Mouse (Mus musculus) kidney, embryonic 14.5 days (tissue): ENCODE results near the gene Abcb11. TPM values are rescaled to one million over a fixed set of nuclear protein-coding genes. Genes with fewer than 3 reads are reported as not detected.
A peak's percentile ranks its signal among the peaks of the same experiment; 100 is the strongest.

ENCODE experiments used
- ATAC-seq: fragments of 200-750 bp; cut with Nextera tagmentation; 2 replicates; pipeline ENCODE4 v1.8.0; 2017; ENCODE audit warnings: moderate number of reproducible peaks, mild to moderate bottlenecking, moderate TSS enrichment, moderate library complexity; ENCODE audit not compliant: low FRiP score, low TSS enrichment
- H3K27ac ChIP-seq: fragments of 300-500 bp; sonication (generic); 2 replicates; pipeline ENCODE4 v1.5.1; 2014; ENCODE audit warnings: low read depth, mild to moderate bottlenecking, low read length, moderate library complexity, mixed read lengths
- H3K27me3 ChIP-seq: fragments of 300-500 bp; sonication (generic); 2 replicates; pipeline ENCODE4 v1.6.1; 2014; ENCODE audit warnings: mild to moderate bottlenecking, low read length; ENCODE audit not compliant: control insufficient read depth, insufficient read depth
- H3K36me3 ChIP-seq: fragments of 300-500 bp; sonication (generic); 2 replicates; pipeline ENCODE4 v1.6.1; 2014; ENCODE audit warnings: low read length, mixed read lengths; ENCODE audit not compliant: control insufficient read depth, insufficient read depth
- H3K4me1 ChIP-seq: fragments of 300-500 bp; sonication (generic); 2 replicates; pipeline ENCODE4 v1.6.1; 2014; ENCODE audit warnings: low read length, mixed read lengths; ENCODE audit not compliant: control insufficient read depth, insufficient read depth
- H3K4me2 ChIP-seq: fragments of 300-500 bp; sonication (generic); replicated peaks from 2 replicates; pipeline ENCODE4 v1.6.1; 2014; ENCODE audit warnings: low read depth, mild to moderate bottlenecking, low read length
- H3K4me3 ChIP-seq: fragments of 300-500 bp; sonication (generic); 2 replicates; pipeline ENCODE4 v1.5.1; 2014; ENCODE audit warnings: mild to moderate bottlenecking, low read length
- H3K9ac ChIP-seq: fragments of 300-500 bp; sonication (generic); 2 replicates; pipeline ENCODE4 v1.6.1; 2014; ENCODE audit warnings: low read depth, mild to moderate bottlenecking, low read length, moderate library complexity
- H3K9me3 ChIP-seq: fragments of 300-500 bp; sonication (generic); 2 replicates; pipeline ENCODE4 v1.6.1; 2016; ENCODE audit warnings: low read length; ENCODE audit not compliant: control insufficient read depth
- WGBS: fragments of 180-500 bp; shearing (Covaris S2); extraction: QIAGEN DNeasy Blood & Tissue Kit; methylation state at CpG from one replicate; pipeline ENCODE4 v1.1.7; 2014; 5-methylcytosine and 5-hydroxymethylcytosine counted together
- polyA plus RNA-seq: library from polyadenylated mRNA; unstranded; fragments of >200 nt; fragmentation: Nextera tagmentation; extraction: Ambion mirVana; gene quantifications from 2 replicates; pipeline ENCODE4 v1.2.1, GENCODE M21; 2014

Abcb11 gene
- polyA plus RNA-seq, 1 experiment from 2014 or later, result not detected

- no peak overlapping the region for H3K9ac ChIP-seq
- 80% methylated on average over 5 of the region's 5 CpGs for WGBS
- no peaks in the 10 kb centered on the region for H3K27me3 ChIP-seq
- H3K4me3 ChIP-seq, result no peak overlapping the region
- H3K4me2 ChIP-seq, result no peak overlapping the region
- no peak overlapping the region for H3K27ac ChIP-seq
- H3K9me3 ChIP-seq, result no peaks in the 10 kb centered on the region
- H3K36me3 ChIP-seq, result no peaks in the 10 kb centered on the region
- H3K4me1 ChIP-seq, result peaks cover 9% of the 10 kb centered on the region; the same call in 1 of the 2 replicates
- no peak for ATAC-seq
Observed at GRCm38 (mm10) chr2:69234976-69235678, 107.3 kb downstream of the Abcb11 start.

GRCm38 (mm10) chr2:69232101-69232500, 110.3 kb downstream of the Abcb11 start:
- Histone ChIP-seq H3K4me2 (no peak overlapping the region), H3K4me1 (peaks cover 4% of the 10 kb centered on the region; the same call in 1 of the 2 replicates), H3K4me3 (no peak overlapping the region), H3K9ac (no peak overlapping the region), H3K27ac (no peak overlapping the region), H3K9me3 (no peaks in the 10 kb centered on the region), H3K27me3 (no peaks in the 10 kb centered on the region), H3K36me3 (no peaks in the 10 kb centered on the region)
- ATAC-seq, result no peak

DNA sequence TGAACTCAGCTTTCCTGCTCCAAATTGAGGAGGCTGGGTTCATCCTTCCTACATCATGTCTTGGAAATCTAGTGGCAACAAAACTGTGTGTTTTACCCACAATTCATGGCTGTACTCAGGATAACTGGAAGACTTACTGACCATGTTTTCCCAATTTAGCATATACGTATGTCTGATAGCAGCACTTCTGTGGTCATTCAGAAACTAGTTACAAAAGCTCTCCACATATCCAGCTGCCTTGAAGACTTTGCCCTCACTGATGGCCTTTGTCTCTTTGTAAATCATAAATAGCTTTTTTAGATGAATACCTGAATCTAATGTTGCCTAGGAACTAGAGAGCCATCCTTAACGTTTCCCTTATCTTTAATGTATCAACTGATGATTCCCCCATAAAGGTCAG, 112.3 kb downstream of the Abcb11 start:
- H3K4me3 ChIP-seq, result no peak overlapping the region
- peaks cover 4% of the 10 kb centered on the region; the same call in 1 of the 2 replicates for H3K4me1 ChIP-seq
- no peak overlapping the region for H3K9ac ChIP-seq
- WGBS, result 72% methylated on average over 2 of the region's 2 CpGs
- H3K27me3 ChIP-seq, result no peaks in the 10 kb centered on the region
- no peak overlapping the region for H3K4me2 ChIP-seq
- no peak overlapping the region for H3K27ac ChIP-seq
- no peaks in the 10 kb centered on the region for H3K9me3 ChIP-seq
- ATAC-seq, result no peak
- no peaks in the 10 kb centered on the region for H3K36me3 ChIP-seq

- Histone ChIP-seq H3K9me3 (no peaks in the 10 kb centered on the region), H3K4me2 (no peak overlapping the region), H3K27ac (no peak overlapping the region), H3K36me3 (no peaks in the 10 kb centered on the region), H3K27me3 (no peaks in the 10 kb centered on the region), H3K4me3 (no peak overlapping the region), H3K9ac (no peak overlapping the region), H3K4me1 (peaks cover 4% of the 10 kb centered on the region; the same call in 1 of the 2 replicates)
- 88% methylated on average over 6 of the region's 6 CpGs for WGBS
- no peak for ATAC-seq
Observed at GRCm38 (mm10) chr2:69228635-69229034, 113.8 kb downstream of the Abcb11 start.

- Histone ChIP-seq H3K9ac (no peak overlapping the region), H3K4me1 (peaks cover 4% of the 10 kb centered on the region; the same call in 1 of the 2 replicates), H3K36me3 (no peaks in the 10 kb centered on the region), H3K9me3 (no peaks in the 10 kb centered on the region), H3K27ac (no peak overlapping the region), H3K4me3 (no peak overlapping the region), H3K27me3 (no peaks in the 10 kb centered on the region), H3K4me2 (no peak overlapping the region)
- ATAC-seq, result no peak
- WGBS, result 90% methylated on average over 9 of the region's 9 CpGs
Observed at GRCm38 (mm10) chr2:69226876-69227275, 115.5 kb downstream of the Abcb11 start.

- Histone ChIP-seq H3K4me1 (no peaks in the 10 kb centered on the region), H3K9me3 (no peaks in the 10 kb centered on the region), H3K27ac (no peak overlapping the region), H3K27me3 (no peaks in the 10 kb centered on the region), H3K4me3 (no peak overlapping the region), H3K36me3 (no peaks in the 10 kb centered on the region), H3K9ac (no peak overlapping the region), H3K4me2 (no peak overlapping the region)
- WGBS, result 65% methylated on average over 2 of the region's 2 CpGs
- no peak for ATAC-seq
Observed at GRCm38 (mm10) chr2:69224724-69225123, 117.7 kb downstream of the Abcb11 start.

GRCm38 (mm10) chr2:69222815-69223214, 119.6 kb downstream of the Abcb11 start:
- WGBS, result 91% methylated on average over 10 of the region's 10 CpGs
- no peaks in the 10 kb centered on the region for H3K4me1 ChIP-seq
- no peak overlapping the region for H3K4me3 ChIP-seq
- no peak overlapping the region for H3K4me2 ChIP-seq
- no peak overlapping the region for H3K9ac ChIP-seq
- no peak overlapping the region for H3K27ac ChIP-seq
- H3K36me3 ChIP-seq, result no peaks in the 10 kb centered on the region
- no peaks in the 10 kb centered on the region for H3K27me3 ChIP-seq
- no peaks in the 10 kb centered on the region for H3K9me3 ChIP-seq
- no peak for ATAC-seq

GRCm38 (mm10) chr2:69221868-69222416, 120.5 kb downstream of the Abcb11 start:
- WGBS, result 76% methylated on average over 5 of the region's 5 CpGs
- Histone ChIP-seq H3K4me1 (no peaks in the 10 kb centered on the region), H3K9me3 (no peaks in the 10 kb centered on the region), H3K9ac (no peak overlapping the region), H3K4me3 (no peak overlapping the region), H3K27ac (no peak overlapping the region), H3K4me2 (no peak overlapping the region), H3K27me3 (no peaks in the 10 kb centered on the region), H3K36me3 (no peaks in the 10 kb centered on the region)
- ATAC-seq, result no peak

- Histone ChIP-seq H3K27ac (peak overlapping the region; percentile 24; the same call in 1 of the 2 replicates), H3K4me3 (no peak overlapping the region), H3K36me3 (no peaks in the 10 kb centered on the region), H3K9ac (no peak overlapping the region), H3K27me3 (no peaks in the 10 kb centered on the region), H3K4me1 (peaks cover 15% of the 10 kb centered on the region), H3K4me2 (no peak overlapping the region), H3K9me3 (no peaks in the 10 kb centered on the region)
- 27% methylated on average over 7 of the region's 7 CpGs for WGBS
- peak; percentile 61 for ATAC-seq
Observed at GRCm38 (mm10) chr2:69215242-69215641, 127.2 kb downstream of the Abcb11 start.
